Mouse (Mus musculus): ENCODE data around the gene C1ql4.

Gene C1ql4

DNA sequence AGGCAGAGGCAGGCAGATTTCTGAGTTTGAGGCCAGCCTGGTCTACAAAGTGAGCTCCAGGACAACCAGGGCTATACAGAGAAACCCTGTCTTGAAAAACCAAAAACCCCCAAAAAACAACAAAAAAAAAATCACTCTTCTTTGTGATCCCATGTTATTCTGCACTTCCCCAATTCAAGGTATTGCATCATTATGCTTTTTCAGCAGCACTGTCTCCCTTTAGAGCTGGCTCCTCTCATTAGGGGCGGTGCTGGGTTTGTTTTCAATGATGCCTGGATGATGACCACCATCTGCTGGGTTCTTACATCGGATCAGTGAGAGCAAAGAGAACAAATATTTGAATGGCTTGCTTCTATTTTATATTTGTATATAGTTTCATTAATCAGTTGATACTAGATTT lies 35.0 kb upstream of the C1ql4 start:
- no peaks in the 10 kb centered on the region for H3K36me3 ChIP-seq (ENCODE audit: insufficient read depth, low read length)
- no peaks in the 10 kb centered on the region for H3K9me3 ChIP-seq (ENCODE audit: low read length)
- H3K4me3 ChIP-seq (replicated peaks; ENCODE audit: low read length) = no peak overlapping the region
- no peaks in the 10 kb centered on the region for H3K27me3 ChIP-seq (ENCODE audit: insufficient read depth, low read length)
- H3K4me1 ChIP-seq (replicated peaks; ENCODE audit: low read depth, low read length) = peaks cover 48% of the 10 kb centered on the region
- TF ChIP-seq NANOG (IDR thresholded peaks at IDR 0.05; ENCODE audit: borderline replicate concordance, low read length) (no peak), POU5F1 (IDR thresholded peaks at IDR 0.05; ENCODE audit: borderline replicate concordance, low read length) (no peak), CTCF (conservative IDR thresholded peaks at IDR 0.05; ENCODE audit: low read length) (no peak)

DNA sequence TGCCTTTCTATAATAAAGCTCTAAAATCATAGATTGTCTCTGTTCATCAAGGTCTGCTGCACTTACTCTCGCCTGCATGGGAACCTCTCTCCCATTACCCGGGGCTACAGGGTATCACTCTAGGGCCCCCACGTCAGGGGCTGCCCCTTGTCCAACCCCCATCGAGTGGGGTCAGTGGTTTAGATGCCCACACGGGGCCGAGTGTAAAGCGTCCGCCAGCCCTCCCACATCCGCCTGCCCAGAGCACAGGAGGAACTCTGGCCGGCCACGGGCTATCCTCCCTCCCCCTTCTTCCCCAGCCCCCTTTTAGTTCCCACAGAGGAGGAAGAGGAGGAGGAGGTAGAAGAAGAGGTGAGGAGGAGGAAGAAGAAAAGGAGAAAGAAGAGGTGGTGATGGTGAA lies 33.2 kb upstream of the C1ql4 start:
- TF ChIP-seq CTCF (conservative IDR thresholded peaks at IDR 0.05; ENCODE audit: low read length) (no peak), NANOG (IDR thresholded peaks at IDR 0.05; ENCODE audit: borderline replicate concordance, low read length) (no peak), POU5F1 (IDR thresholded peaks at IDR 0.05; ENCODE audit: borderline replicate concordance, low read length) (no peak)
- H3K9me3 ChIP-seq (ENCODE audit: low read length) = no peaks in the 10 kb centered on the region
- peaks cover 51% of the 10 kb centered on the region for H3K4me1 ChIP-seq (replicated peaks; ENCODE audit: low read depth, low read length)
- H3K27me3 ChIP-seq (ENCODE audit: insufficient read depth, low read length) = no peaks in the 10 kb centered on the region
- peak overlapping the region; percentile 60 for H3K4me3 ChIP-seq (replicated peaks; ENCODE audit: low read length)
- no peaks in the 10 kb centered on the region for H3K36me3 ChIP-seq (ENCODE audit: insufficient read depth, low read length)

DNA sequence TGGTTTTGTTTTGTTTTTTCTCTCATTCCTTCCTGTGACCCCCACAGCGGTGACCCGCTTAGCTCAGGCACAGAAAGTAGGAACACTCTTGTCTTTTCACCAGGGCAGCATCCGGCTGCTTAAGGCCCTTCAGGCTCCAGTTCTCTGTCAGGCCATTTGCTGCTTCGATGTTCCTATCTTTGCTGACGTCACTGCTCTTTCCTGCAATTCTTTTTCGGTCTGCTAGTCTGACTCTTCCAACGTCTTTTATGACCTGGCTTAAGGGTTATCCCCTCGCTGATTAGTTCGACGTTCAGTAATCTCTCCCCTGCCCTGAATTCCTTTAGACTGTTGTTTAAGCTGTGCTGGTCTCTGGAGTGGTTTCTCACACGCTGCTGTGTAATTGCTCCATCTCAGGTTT lies 28.9 kb upstream of the C1ql4 start:
- H3K36me3 ChIP-seq (ENCODE audit: insufficient read depth, low read length) = no peaks in the 10 kb centered on the region
- no peaks in the 10 kb centered on the region for H3K9me3 ChIP-seq (ENCODE audit: low read length)
- no peaks in the 10 kb centered on the region for H3K27me3 ChIP-seq (ENCODE audit: insufficient read depth, low read length)
- H3K4me1 ChIP-seq (replicated peaks; ENCODE audit: low read depth, low read length) = peaks cover 51% of the 10 kb centered on the region
- no peak overlapping the region for H3K4me3 ChIP-seq (replicated peaks; ENCODE audit: low read length)
- TF ChIP-seq POU5F1 (IDR thresholded peaks at IDR 0.05; ENCODE audit: borderline replicate concordance, low read length) (no peak), CTCF (conservative IDR thresholded peaks at IDR 0.05; ENCODE audit: low read length) (no peak), NANOG (IDR thresholded peaks at IDR 0.05; ENCODE audit: borderline replicate concordance, low read length) (no peak)

DNA sequence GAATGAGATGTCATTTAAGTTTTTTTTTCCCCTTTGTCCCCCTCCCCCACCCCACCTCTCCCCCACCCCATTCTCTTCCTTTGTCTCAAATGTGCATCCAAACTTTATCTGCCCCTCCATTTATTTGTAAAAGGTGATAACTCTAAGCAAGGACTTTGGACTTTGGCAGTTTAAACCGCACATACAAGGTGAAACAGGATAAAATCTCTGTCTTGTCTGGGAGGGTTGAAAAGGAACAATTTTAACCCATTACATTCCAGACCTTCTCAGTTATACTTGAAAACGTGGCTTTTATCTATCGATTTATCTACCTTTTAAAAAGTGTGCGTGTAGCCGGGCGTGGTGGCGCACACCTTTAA lies 27.4 kb upstream of the C1ql4 start:
- TF ChIP-seq POU5F1 (IDR thresholded peaks at IDR 0.05; ENCODE audit: borderline replicate concordance, low read length) (no peak), CTCF (conservative IDR thresholded peaks at IDR 0.05; ENCODE audit: low read length) (no peak), NANOG (IDR thresholded peaks at IDR 0.05; ENCODE audit: borderline replicate concordance, low read length) (no peak)
- H3K4me3 ChIP-seq (replicated peaks; ENCODE audit: low read length) = no peak overlapping the region
- peaks cover 56% of the 10 kb centered on the region for H3K4me1 ChIP-seq (replicated peaks; ENCODE audit: low read depth, low read length)
- H3K9me3 ChIP-seq (ENCODE audit: low read length) = no peaks in the 10 kb centered on the region
- no peaks in the 10 kb centered on the region for H3K27me3 ChIP-seq (ENCODE audit: insufficient read depth, low read length)
- H3K36me3 ChIP-seq (ENCODE audit: insufficient read depth, low read length) = no peaks in the 10 kb centered on the region

DNA sequence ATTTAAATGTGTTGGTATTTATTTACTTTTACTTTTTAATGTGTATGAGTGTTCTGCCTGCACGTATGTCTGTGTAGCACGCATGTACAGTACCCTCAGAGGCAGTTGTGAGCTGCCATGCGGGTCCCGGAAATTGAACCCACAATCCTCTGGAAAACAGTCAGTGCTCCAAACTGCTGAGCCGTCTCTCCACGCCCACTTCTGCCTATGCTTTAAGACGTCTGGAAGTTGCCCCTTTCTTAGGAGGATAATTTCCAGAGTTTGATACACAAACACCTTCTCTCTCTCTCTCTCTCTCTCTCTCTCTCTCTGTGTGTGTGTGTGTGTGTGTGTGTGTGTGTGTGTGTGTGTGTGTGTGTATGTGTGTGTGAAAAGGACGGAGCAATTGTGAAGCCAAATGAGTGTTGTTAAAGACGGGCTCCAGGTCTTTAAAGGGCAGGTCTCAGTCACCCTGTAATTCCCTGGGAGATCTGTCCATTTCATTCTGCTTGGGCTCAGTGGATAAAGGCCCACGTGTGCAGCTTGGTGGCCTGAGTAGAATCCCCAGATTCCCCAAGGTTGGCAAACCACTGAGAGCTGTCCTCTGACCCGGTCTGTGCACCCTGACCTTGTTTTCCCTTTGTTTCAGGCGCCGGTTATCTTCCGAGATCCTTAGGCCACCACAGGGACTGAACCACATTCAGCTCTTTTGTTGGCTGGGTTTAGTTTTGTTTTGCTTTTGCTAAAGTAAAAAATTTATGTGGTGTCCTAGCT lies 26.9 kb upstream of the C1ql4 start:
- no peak overlapping the region for H3K4me3 ChIP-seq (replicated peaks; ENCODE audit: low read length)
- H3K4me1 ChIP-seq (replicated peaks; ENCODE audit: low read depth, low read length) = peaks cover 58% of the 10 kb centered on the region
- H3K27me3 ChIP-seq (ENCODE audit: insufficient read depth, low read length) = no peaks in the 10 kb centered on the region
- TF ChIP-seq POU5F1 (IDR thresholded peaks at IDR 0.05; ENCODE audit: borderline replicate concordance, low read length) (no peak), CTCF (conservative IDR thresholded peaks at IDR 0.05; ENCODE audit: low read length) (no peak), NANOG (IDR thresholded peaks at IDR 0.05; ENCODE audit: borderline replicate concordance, low read length) (no peak)
- no peaks in the 10 kb centered on the region for H3K9me3 ChIP-seq (ENCODE audit: low read length)
- H3K36me3 ChIP-seq (ENCODE audit: insufficient read depth, low read length) = no peaks in the 10 kb centered on the region

DNA sequence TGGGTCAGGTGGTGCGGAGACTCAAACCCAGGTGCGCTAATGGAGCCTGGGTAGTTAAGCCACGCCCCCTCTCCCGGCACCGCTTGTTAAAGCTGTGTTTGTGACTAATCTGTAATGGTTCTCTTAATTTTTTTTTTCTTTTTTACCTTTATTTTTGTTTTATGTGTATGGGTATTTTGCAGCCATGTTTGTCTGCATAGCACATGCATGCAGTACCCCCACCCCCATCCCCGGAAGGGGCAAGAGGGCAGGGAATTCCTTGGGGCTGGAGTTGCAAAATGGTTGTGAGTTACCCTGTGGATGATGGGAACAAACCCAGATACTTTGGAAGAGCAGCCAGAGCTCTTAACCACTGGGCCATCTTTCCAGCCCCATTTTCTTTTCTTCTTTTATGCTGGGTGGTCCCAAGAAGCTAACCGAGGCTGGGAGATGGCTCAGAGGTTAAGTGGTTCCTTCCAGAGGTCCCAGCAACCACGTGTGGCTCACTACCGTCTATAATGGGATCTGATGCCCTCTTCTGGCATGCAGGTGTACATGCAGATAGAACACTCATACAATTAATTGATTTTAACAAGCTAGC lies 25.9 kb upstream of the C1ql4 start:
- Histone ChIP-seq H3K9me3 (ENCODE audit: low read length) (no peaks in the 10 kb centered on the region), H3K4me1 (replicated peaks; ENCODE audit: low read depth, low read length) (peaks cover 58% of the 10 kb centered on the region), H3K4me3 (replicated peaks; ENCODE audit: low read length) (peak overlapping the region; percentile 73), H3K27me3 (ENCODE audit: insufficient read depth, low read length) (no peaks in the 10 kb centered on the region), H3K36me3 (ENCODE audit: insufficient read depth, low read length) (no peaks in the 10 kb centered on the region)
- no peak for TF ChIP-seq NANOG (IDR thresholded peaks at IDR 0.05; ENCODE audit: borderline replicate concordance, low read length)
- TF ChIP-seq POU5F1 (IDR thresholded peaks at IDR 0.05; ENCODE audit: borderline replicate concordance, low read length) = no peak
- TF ChIP-seq CTCF (conservative IDR thresholded peaks at IDR 0.05; ENCODE audit: low read length) = peak; percentile 42

DNA sequence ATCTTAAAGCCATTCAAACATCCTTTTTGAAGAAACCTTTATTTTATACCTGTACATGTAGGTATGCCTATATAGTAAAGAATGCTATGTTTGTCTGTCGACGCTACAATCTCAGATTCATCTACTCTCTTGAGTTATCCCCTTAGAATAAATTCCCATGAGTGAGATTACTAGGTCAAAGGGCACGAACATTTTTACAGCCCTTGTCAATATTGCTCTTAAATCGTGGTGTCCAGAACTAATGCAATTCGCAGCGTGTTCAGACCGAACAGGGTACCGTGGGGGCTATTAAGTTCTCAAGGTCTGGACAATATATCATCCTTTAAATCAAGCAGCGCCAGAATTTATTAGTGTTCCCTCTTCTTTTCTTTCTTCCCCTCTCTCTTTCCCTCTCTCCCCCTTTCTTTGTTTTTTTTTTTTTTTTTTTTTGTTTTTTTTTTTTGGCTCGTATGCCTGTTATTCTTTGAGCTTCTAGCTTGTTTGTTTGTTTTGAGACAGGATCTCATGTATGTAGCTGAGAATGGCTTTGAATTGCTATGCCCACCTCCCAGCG lies 25.3 kb upstream of the C1ql4 start:
- H3K36me3 ChIP-seq (ENCODE audit: insufficient read depth, low read length) = no peaks in the 10 kb centered on the region
- TF ChIP-seq POU5F1 (IDR thresholded peaks at IDR 0.05; ENCODE audit: borderline replicate concordance, low read length) (no peak), CTCF (conservative IDR thresholded peaks at IDR 0.05; ENCODE audit: low read length) (no peak), NANOG (IDR thresholded peaks at IDR 0.05; ENCODE audit: borderline replicate concordance, low read length) (no peak)

DNA sequence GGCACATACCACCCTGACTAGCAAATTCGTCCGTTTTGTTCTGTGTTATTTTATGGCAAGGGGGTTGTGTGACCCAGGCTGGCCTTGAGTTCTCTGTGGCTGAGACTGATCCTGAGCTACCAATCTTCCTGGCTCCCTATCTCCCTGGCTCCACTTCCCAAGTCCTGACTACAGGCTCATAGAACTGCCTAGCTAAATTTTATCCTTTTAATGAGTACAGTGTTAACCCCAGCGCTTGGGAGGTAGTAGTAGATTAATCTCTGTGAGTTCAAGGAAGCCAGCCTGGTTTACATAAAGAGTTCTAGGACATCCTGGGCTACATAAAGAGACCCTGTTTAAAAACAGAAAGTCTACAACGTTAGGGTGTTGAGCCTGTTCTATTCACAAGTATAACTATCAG lies 24.2 kb upstream of the C1ql4 start:
- H3K36me3 ChIP-seq (ENCODE audit: insufficient read depth, low read length) = no peaks in the 10 kb centered on the region

More for the DNA sequence above, 25.3 kb upstream of the C1ql4 start:
- H3K4me3 ChIP-seq (replicated peaks; ENCODE audit: low read length) = peak overlapping the region; percentile 73
- H3K27me3 ChIP-seq (ENCODE audit: insufficient read depth, low read length) = no peaks in the 10 kb centered on the region
- H3K4me1 ChIP-seq (replicated peaks; ENCODE audit: low read depth, low read length) = peaks cover 58% of the 10 kb centered on the region
- no peaks in the 10 kb centered on the region for H3K9me3 ChIP-seq (ENCODE audit: low read length)

More for the DNA sequence above, 24.2 kb upstream of the C1ql4 start:
- Histone ChIP-seq H3K27me3 (ENCODE audit: insufficient read depth, low read length) (no peaks in the 10 kb centered on the region), H3K4me1 (replicated peaks; ENCODE audit: low read depth, low read length) (peaks cover 58% of the 10 kb centered on the region), H3K4me3 (replicated peaks; ENCODE audit: low read length) (no peak overlapping the region), H3K9me3 (ENCODE audit: low read length) (peaks cover 7% of the 10 kb centered on the region)
- TF ChIP-seq POU5F1 (IDR thresholded peaks at IDR 0.05; ENCODE audit: borderline replicate concordance, low read length) (no peak), CTCF (conservative IDR thresholded peaks at IDR 0.05; ENCODE audit: low read length) (no peak), NANOG (IDR thresholded peaks at IDR 0.05; ENCODE audit: borderline replicate concordance, low read length) (no peak)

Measured in E14TG2a.4 (cell line).